Mouse (Mus musculus) neural tube, embryonic 14.5 days (tissue): Measurements from ENCODE around the gene En1. TPM values are rescaled to one million over a fixed set of nuclear protein-coding genes. Genes with fewer than 3 reads are reported as not detected.
A peak's percentile ranks its signal among the peaks of the same experiment; 100 is the strongest.

Source experiments
- ATAC-seq: fragments of 200-750 bp; cut with Nextera tagmentation; 2 replicates; pipeline ENCODE4 v1.8.0; 2017; ENCODE audit warnings: low read depth, mild to moderate bottlenecking, moderate TSS enrichment, moderate library complexity
- H3K27ac ChIP-seq: fragments of 300-500 bp; sonication (generic); 2 replicates; pipeline ENCODE4 v1.5.1; 2014; ENCODE audit warnings: low read depth, mild to moderate bottlenecking, control low read depth, low read length, moderate library complexity, mixed read lengths
- H3K27me3 ChIP-seq: fragments of 300-500 bp; sonication (generic); 2 replicates; pipeline ENCODE4 v1.6.1; 2014; ENCODE audit warnings: low read length; ENCODE audit not compliant: control insufficient read depth, insufficient read depth
- H3K36me3 ChIP-seq: fragments of 300-500 bp; sonication (generic); 2 replicates; pipeline ENCODE4 v1.6.1; 2014; ENCODE audit warnings: low read length, mixed read lengths; ENCODE audit not compliant: control insufficient read depth, insufficient read depth
- H3K4me1 ChIP-seq: fragments of 300-500 bp; sonication (generic); 2 replicates; pipeline ENCODE4 v1.6.1; 2014; ENCODE audit warnings: low read length; ENCODE audit not compliant: control insufficient read depth, insufficient read depth
- H3K4me2 ChIP-seq: fragments of 300-500 bp; sonication (generic); 2 replicates; pipeline ENCODE4 v1.6.1; 2014; ENCODE audit warnings: mild to moderate bottlenecking, low read depth, low read length, control low read depth
- H3K4me3 ChIP-seq: fragments of 300-500 bp; sonication (generic); 2 replicates; pipeline ENCODE4 v1.5.1; 2014; ENCODE audit warnings: low read depth, low read length, control low read depth, mixed read lengths
- H3K9ac ChIP-seq: fragments of 300-500 bp; sonication (generic); replicated peaks from 2 replicates; pipeline ENCODE4 v1.6.1; 2014; ENCODE audit warnings: low read depth, mild to moderate bottlenecking, control low read depth, low read length, mixed read lengths
- H3K9me3 ChIP-seq: fragments of 300-500 bp; sonication (generic); 2 replicates; pipeline ENCODE4 v1.6.1; 2016; ENCODE audit warnings: low read length; ENCODE audit not compliant: control insufficient read depth
- WGBS: fragments of 180-500 bp; shearing (Covaris S2); extraction: QIAGEN DNeasy Blood & Tissue Kit; methylation state at CpG from one replicate; pipeline ENCODE4 v1.1.7; 2014; 5-methylcytosine and 5-hydroxymethylcytosine counted together
- polyA plus RNA-seq: library from polyadenylated mRNA; unstranded; fragments of >200 nt; fragmentation: Nextera tagmentation; extraction: Ambion mirVana; gene quantifications from 2 replicates; pipeline ENCODE4 v1.2.1, GENCODE M21; 2014

The En1 gene
- polyA plus RNA-seq, 1 experiment from 2014 or later = 2.1 TPM

GRCm38 (mm10) chr1:120598196-120598940 is 3.9 kb upstream of the En1 start:
- ATAC-seq = no peak
- H3K27ac ChIP-seq = no peak overlapping the region
- 1% methylated on average over 16 of the region's 16 CpGs for WGBS
- H3K4me1 ChIP-seq = peaks cover 7% of the 10 kb centered on the region; the same call in 1 of the 2 replicates
- H3K4me2 ChIP-seq = no peak overlapping the region
- H3K27me3 ChIP-seq = peaks cover 72% of the 10 kb centered on the region
- no peaks in the 10 kb centered on the region for H3K9me3 ChIP-seq
- no peak overlapping the region for H3K9ac ChIP-seq
- no peak overlapping the region for H3K4me3 ChIP-seq
- H3K36me3 ChIP-seq = no peaks in the 10 kb centered on the region

DNA sequence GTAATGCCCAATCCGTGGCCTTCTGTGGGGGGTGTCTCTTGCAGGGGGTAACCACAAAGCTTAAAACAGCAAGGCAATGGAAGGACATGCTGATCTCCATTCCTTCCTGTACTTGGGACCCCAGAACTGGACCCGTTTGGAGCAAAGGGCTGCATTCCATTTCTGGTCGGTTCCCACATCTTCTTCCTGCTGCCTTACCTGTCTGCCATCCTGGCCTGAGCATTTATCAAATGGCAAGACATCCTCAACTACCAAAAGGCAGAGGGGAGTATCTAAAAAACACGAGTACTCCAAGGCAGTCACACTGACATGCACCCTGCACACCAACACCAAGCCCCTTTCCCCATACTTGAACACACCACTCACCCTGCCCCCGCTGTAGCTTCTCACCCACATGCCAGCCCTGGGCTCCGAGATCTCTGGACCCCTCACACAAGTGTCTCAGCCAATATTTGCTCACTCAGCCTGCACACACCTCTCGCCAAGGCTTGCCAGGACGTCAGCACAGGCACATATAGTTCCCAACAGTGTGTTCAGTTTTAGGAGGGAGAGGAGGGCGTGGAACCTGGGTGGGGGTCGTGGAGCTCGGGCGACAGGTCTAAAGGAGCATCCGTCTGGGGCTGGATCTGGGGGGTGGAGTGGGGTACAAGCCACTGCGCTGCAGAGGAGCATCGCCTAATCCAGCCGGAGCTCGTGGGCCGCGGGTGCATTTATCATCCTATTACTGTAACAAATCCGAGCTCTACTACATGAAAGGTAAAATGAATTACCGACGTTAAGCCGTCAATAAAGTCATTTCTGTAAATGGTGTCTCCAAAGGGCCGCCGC is 2.7 kb upstream of the En1 start:
- WGBS = under 1% methylated on average over 25 of the region's 25 CpGs
- Histone ChIP-seq H3K27me3 (peaks cover 68% of the 10 kb centered on the region), H3K9ac (no peak overlapping the region), H3K27ac (no peak overlapping the region), H3K4me3 (no peak overlapping the region), H3K4me2 (no peak overlapping the region), H3K4me1 (peaks cover 7% of the 10 kb centered on the region; the same call in 1 of the 2 replicates), H3K9me3 (no peaks in the 10 kb centered on the region), H3K36me3 (no peaks in the 10 kb centered on the region)
- ATAC-seq = no peak; the same call in 1 of the 2 replicates

GRCm38 (mm10) chr1:120600149-120600445 is 2.1 kb upstream of the En1 start:
- Histone ChIP-seq H3K9ac (no peak overlapping the region), H3K27me3 (peaks cover 67% of the 10 kb centered on the region), H3K9me3 (no peaks in the 10 kb centered on the region), H3K36me3 (no peaks in the 10 kb centered on the region), H3K4me1 (peaks cover 7% of the 10 kb centered on the region; the same call in 1 of the 2 replicates), H3K4me2 (no peak overlapping the region), H3K27ac (no peak overlapping the region), H3K4me3 (no peak overlapping the region)
- no peak for ATAC-seq
- WGBS = under 1% methylated on average over 25 of the region's 25 CpGs

DNA sequence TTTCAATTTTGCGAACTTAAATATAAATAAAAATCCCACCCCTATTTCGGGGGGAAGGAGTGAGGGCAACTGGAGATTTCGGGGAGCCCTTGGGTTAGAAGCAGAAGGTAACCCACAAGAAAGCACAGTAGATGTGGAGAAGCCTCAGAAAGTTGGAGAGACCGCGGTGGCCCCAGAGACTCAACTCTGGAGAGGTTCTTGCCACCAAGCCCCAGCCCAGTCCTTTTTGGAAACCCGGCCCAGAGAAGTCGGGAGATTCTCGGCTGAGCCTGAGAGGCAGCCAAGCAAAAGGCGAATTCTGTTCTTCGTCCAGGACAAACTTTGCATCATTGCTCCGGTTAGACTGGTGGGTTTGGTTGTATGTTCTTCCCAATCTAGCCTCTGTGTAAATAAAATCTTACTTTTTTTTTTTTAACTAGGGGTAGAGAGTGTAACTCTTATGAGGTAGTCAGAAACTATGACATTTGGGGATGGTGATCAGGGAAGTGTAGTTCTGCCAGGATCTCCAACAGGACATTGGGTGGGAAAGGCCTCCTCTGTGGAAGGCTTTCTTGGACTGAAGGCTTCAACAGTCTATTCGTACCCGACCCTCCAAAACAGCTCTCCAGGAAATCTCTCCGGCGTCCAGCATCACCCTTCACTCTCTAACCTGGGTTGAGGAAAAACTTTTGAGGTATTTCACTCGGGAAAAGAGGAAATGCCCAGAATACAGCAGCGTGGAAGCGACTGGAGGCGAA is 1.5 kb upstream of the En1 start:
- Histone ChIP-seq H3K4me3 (no peak overlapping the region), H3K9me3 (no peaks in the 10 kb centered on the region), H3K4me2 (no peak overlapping the region), H3K27me3 (peaks cover 68% of the 10 kb centered on the region), H3K36me3 (no peaks in the 10 kb centered on the region), H3K9ac (no peak overlapping the region), H3K27ac (no peak overlapping the region), H3K4me1 (peaks cover 7% of the 10 kb centered on the region; the same call in 1 of the 2 replicates)
- no peak for ATAC-seq
- under 1% methylated on average over 19 of the region's 19 CpGs for WGBS

DNA sequence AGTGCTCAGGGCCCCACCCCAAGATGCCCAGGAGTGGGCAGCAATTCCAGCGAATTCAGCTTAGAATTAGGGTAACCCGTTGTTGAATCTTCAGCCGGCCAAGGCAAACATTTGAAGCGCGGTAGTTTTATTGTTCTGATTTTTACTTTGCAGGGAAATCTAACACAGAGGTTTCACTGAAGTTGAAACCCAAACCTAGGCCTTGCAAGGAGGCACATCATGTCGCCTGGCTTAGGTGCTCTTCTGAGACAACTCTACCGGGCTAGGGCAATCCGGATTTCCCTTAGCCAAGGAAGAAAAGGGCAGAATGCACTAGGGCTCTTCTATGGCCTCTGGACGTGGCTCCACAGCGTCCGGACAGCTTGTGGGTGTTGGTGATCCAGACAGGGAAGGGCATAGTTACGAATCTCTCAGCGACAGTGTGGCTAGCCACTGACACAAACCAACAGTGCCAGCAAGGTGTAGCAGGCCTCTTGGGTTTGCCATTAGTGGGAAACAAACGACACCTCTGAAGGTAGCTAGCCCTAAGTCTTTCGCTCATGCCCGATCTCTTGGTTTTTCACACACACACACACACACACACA is 873 bp upstream of the En1 start:
- WGBS = 1% methylated on average over 16 of the region's 16 CpGs
- Histone ChIP-seq H3K4me1 (peaks cover 7% of the 10 kb centered on the region; the same call in 1 of the 2 replicates), H3K4me3 (no peak overlapping the region), H3K9ac (no peak overlapping the region), H3K36me3 (no peaks in the 10 kb centered on the region), H3K27me3 (peaks cover 67% of the 10 kb centered on the region), H3K27ac (no peak overlapping the region), H3K9me3 (no peaks in the 10 kb centered on the region), H3K4me2 (peak overlapping the region; percentile 4; the same call in 1 of the 2 replicates)
- ATAC-seq = no peak

DNA sequence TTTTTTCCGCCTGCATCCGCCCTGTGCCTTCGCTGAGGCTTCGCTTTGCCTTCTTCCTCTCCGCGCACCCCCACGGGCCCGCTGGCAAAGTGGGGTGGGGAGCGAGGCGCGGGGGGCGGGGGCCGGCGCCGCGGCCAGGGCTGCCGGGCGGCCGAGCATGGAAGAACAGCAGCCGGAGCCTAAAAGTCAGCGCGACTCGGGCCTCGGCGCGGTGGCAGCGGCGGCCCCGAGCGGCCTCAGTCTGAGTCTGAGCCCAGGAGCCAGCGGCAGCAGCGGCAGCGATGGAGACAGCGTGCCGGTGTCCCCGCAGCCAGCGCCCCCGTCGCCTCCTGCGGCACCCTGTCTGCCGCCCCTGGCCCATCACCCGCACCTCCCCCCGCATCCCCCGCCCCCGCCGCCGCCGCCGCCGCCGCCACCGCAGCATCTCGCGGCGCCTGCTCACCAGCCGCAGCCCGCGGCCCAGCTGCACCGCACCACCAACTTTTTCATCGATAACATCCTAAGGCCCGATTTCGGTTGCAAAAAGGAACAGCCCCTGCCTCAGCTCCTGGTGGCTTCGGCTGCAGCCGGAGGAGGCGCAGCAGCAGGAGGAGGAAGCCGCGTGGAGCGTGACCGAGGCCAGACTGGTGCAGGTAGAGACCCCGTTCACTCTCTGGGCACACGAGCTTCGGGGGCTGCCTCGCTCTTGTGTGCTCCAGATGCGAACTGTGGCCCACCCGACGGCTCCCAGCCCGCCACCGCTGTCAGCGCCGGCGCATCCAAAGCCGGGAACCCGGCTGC is 848 bp downstream of the En1 start:
- peaks cover 63% of the 10 kb centered on the region for H3K27me3 ChIP-seq
- ATAC-seq = peak; percentile 19; the same call in 1 of the 2 replicates
- peak overlapping the region; percentile 44; the same call in 1 of the 2 replicates for H3K27ac ChIP-seq
- under 1% methylated on average over 52 of the region's 83 CpGs for WGBS
- H3K4me3 ChIP-seq = peak overlapping the region; percentile 35
- no peaks in the 10 kb centered on the region for H3K9me3 ChIP-seq
- H3K36me3 ChIP-seq = no peaks in the 10 kb centered on the region
- peak overlapping the region; percentile 37; the same call in 1 of the 2 replicates for H3K9ac ChIP-seq
- peak overlapping the region; percentile 51 for H3K4me2 ChIP-seq
- peaks cover 7% of the 10 kb centered on the region; the same call in 1 of the 2 replicates for H3K4me1 ChIP-seq

- under 1% methylated on average over 35 of the region's 35 CpGs for WGBS
- Histone ChIP-seq H3K4me2 (peak overlapping the region; percentile 51), H3K9ac (peak overlapping the region; percentile 37; the same call in 1 of the 2 replicates), H3K4me3 (peak overlapping the region; percentile 35; the same call in 1 of the 2 replicates), H3K9me3 (no peaks in the 10 kb centered on the region), H3K27me3 (peaks cover 62% of the 10 kb centered on the region), H3K4me1 (peaks cover 7% of the 10 kb centered on the region; the same call in 1 of the 2 replicates), H3K36me3 (no peaks in the 10 kb centered on the region), H3K27ac (0 out of 2 replicates have a peak overlapping the region, but pooled peaks have one; percentile 44)
- no peak for ATAC-seq
These were observed 1.4 kb downstream of the En1 start for GRCm38 (mm10) chr1:120603656-120604051.
